Mouse (Mus musculus) midbrain, embryonic 14.5 days (tissue): Measurements from ENCODE around the gene Sec1. TPM values are rescaled to one million over a fixed set of nuclear protein-coding genes. Genes with fewer than 3 reads are reported as not detected.
"Not testable (repeated sequence)": the region's sequence is repeated elsewhere in the genome, so short reads cannot be mapped to it uniquely, and the experiment has no call there.

Experiments used
- ATAC-seq: fragments of 200-750 bp; cut with Nextera tagmentation; 2 replicates; pipeline ENCODE4 v1.8.0; 2017; ENCODE audit warnings: moderate number of reproducible peaks, moderate library complexity; ENCODE audit not compliant: low FRiP score, low TSS enrichment
- DNase-seq: peaks from one replicate; pipeline ENCODE4 v3.0.0-alpha.2; 2015
- H3K27ac ChIP-seq: fragments of 300-500 bp; sonication (generic); replicated peaks from 2 replicates; pipeline ENCODE4 v1.5.1; 2014; ENCODE audit warnings: mild to moderate bottlenecking, low read depth, low read length, moderate library complexity
- H3K27me3 ChIP-seq: fragments of 300-500 bp; sonication (generic); 2 replicates; pipeline ENCODE4 v1.6.1; 2014; ENCODE audit warnings: low read length, control low read depth, mixed read lengths; ENCODE audit not compliant: control insufficient read depth, insufficient read depth
- H3K36me3 ChIP-seq: fragments of 300-500 bp; sonication (generic); 2 replicates; pipeline ENCODE4 v1.6.1; 2014; ENCODE audit warnings: low read length, control low read depth; ENCODE audit not compliant: control insufficient read depth, insufficient read depth
- H3K4me1 ChIP-seq: fragments of 300-500 bp; sonication (generic); 2 replicates; pipeline ENCODE4 v1.6.1; 2014; ENCODE audit warnings: mild to moderate bottlenecking, antibody characterized with exemption, low read length, control low read depth; ENCODE audit not compliant: control insufficient read depth, insufficient read depth
- H3K4me2 ChIP-seq: fragments of 300-500 bp; sonication (generic); 2 replicates; pipeline ENCODE4 v1.6.1; 2014; ENCODE audit warnings: mild to moderate bottlenecking, low read length, moderate library complexity
- H3K4me3 ChIP-seq: fragments of 300-500 bp; sonication (generic); replicated peaks from 2 replicates; pipeline ENCODE4 v1.5.1; 2014; ENCODE audit warnings: low read depth, low read length
- H3K9ac ChIP-seq: fragments of 300-500 bp; sonication (generic); replicated peaks from 2 replicates; pipeline ENCODE4 v1.6.1; 2014; ENCODE audit warnings: mild to moderate bottlenecking, low read length, moderate library complexity
- H3K9me3 ChIP-seq: fragments of 300-500 bp; sonication (generic); 2 replicates; pipeline ENCODE4 v1.6.1; 2016; ENCODE audit warnings: low read length, control low read depth, mixed read lengths; ENCODE audit not compliant: control insufficient read depth
- WGBS: fragments of 180-500 bp; shearing (Covaris S2); extraction: QIAGEN DNeasy Blood & Tissue Kit; methylation state at CpG from one replicate; pipeline ENCODE4 v1.1.7; 2014; 5-methylcytosine and 5-hydroxymethylcytosine counted together
- polyA plus RNA-seq: library from polyadenylated mRNA; unstranded; fragments of >200 nt; fragmentation: Nextera tagmentation; extraction: Ambion mirVana; gene quantifications from 2 replicates; pipeline ENCODE4 v1.2.1, GENCODE M21; 2014

The Sec1 gene
- polyA plus RNA-seq, 1 experiment from 2014 or later: 0.21 TPM

DNA sequence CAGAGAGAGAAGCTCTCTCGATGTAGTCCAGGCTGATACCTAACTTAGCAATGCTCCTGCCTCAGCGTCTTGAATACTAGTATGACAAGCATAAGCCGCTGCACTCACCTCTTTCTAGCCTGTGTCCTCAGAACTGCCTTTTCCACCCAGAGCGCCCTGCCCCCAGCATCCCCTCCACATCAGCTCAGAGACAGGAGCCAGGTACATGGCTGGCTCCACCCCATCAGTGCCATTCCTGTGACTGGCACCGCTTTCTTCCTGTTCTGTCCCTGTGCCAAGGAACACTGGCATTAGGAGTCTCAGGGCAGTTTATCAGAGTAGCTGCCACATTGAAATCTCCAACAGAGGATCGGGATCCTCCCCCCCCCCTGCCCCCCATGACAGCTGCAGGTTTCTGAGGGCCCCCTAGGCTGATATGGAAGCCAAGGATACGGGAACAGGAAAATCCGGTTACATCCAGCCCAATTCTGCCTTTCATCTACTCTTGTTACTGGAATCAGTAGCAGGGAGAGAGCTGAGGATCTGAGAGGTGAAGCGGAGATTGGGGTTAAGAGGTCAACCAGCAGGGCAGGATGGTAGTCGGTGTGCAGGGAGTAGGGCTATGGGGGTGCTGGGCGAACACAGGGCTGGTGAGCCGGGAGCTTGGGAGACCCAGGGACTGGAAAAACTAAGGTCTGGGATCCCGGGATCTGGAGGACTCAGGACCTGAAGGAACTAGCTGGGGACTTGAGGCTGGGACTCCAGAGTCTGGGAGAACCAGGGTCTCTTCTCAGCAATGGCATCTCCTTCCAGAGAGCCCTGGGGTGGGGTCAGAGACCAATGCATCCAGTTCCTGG is 28.7 kb downstream of the Sec1 start:
- Histone ChIP-seq H3K9me3 (no peaks in the 10 kb centered on the region), H3K36me3 (no peaks in the 10 kb centered on the region), H3K27ac (no peak overlapping the region), H3K27me3 (no peaks in the 10 kb centered on the region), H3K4me3 (no peak overlapping the region), H3K9ac (no peak overlapping the region), H3K4me2 (no peak overlapping the region), H3K4me1 (no peaks in the 10 kb centered on the region)
- DNase-seq: no peak
- ATAC-seq: no peak
- 60% methylated on average over 13 of the region's 13 CpGs for WGBS

- not testable (repeated sequence) for H3K4me3 ChIP-seq, H3K27ac ChIP-seq, H3K4me2 ChIP-seq, H3K4me1 ChIP-seq, H3K9me3 ChIP-seq, ATAC-seq, H3K36me3 ChIP-seq, H3K9ac ChIP-seq, DNase-seq, H3K27me3 ChIP-seq
- WGBS: 93% methylated on average over 6 of the region's 6 CpGs
These were observed 32.5 kb downstream of the Sec1 start for GRCm38 (mm10) chr7:45661702-45662101.

- Histone ChIP-seq H3K9ac (no peak overlapping the region), H3K4me1 (no peaks in the 10 kb centered on the region), H3K27ac (no peak overlapping the region), H3K9me3 (no peaks in the 10 kb centered on the region), H3K27me3 (no peaks in the 10 kb centered on the region), H3K4me3 (no peak overlapping the region), H3K36me3 (no peaks in the 10 kb centered on the region), H3K4me2 (no peak overlapping the region)
- DNase-seq (no peak), ATAC-seq (no peak)
- WGBS: 83% methylated on average over 11 of the region's 11 CpGs
These were observed 33.3 kb downstream of the Sec1 start for GRCm38 (mm10) chr7:45660746-45661478.

GRCm38 (mm10) chr7:45654424-45655047 is 39.7 kb downstream of the Sec1 start:
- Histone ChIP-seq H3K4me3 (no peak overlapping the region), H3K9ac (no peak overlapping the region; the same call in 1 of the 2 replicates), H3K9me3 (no peaks in the 10 kb centered on the region), H3K4me2 (peak overlapping the region; percentile 32), H3K27me3 (no peaks in the 10 kb centered on the region), H3K4me1 (no peaks in the 10 kb centered on the region), H3K27ac (no peak overlapping the region), H3K36me3 (no peaks in the 10 kb centered on the region)
- 29% methylated on average over 17 of the region's 17 CpGs for WGBS
- no peak for ATAC-seq
- peak; percentile 50 for DNase-seq

DNA sequence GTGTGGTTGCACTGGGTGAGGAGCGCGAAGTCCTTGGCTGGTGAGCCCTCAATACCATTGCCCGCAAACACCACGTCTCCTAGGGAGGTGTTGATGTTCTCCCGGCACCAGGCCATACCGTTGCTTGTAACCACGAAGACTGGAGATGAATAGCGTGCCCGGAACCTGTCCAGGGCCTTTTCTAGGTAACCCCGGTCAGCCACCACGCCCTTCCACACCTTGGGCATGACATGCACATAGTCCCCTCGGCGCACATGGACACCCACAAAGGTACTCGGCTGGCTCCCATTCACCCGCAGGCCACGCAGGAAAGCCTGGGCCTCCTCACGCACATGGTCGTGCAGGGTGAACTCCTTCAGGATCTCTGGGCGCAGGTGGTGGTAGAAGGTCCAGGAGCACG is 43.7 kb downstream of the Sec1 start:
- H3K4me2 ChIP-seq, H3K36me3 ChIP-seq, H3K4me3 ChIP-seq, H3K4me1 ChIP-seq, H3K9ac ChIP-seq, ATAC-seq, H3K27ac ChIP-seq, H3K9me3 ChIP-seq, H3K27me3 ChIP-seq, DNase-seq: not testable (repeated sequence)
- 95% methylated on average over 19 of the region's 20 CpGs for WGBS

GRCm38 (mm10) chr7:45649351-45649750 is 44.9 kb downstream of the Sec1 start:
- Histone ChIP-seq H3K4me2 (no peak overlapping the region), H3K27ac (no peak overlapping the region), H3K9me3 (no peaks in the 10 kb centered on the region), H3K4me1 (peaks cover 9% of the 10 kb centered on the region; the same call in 1 of the 2 replicates), H3K9ac (no peak overlapping the region), H3K27me3 (no peaks in the 10 kb centered on the region), H3K36me3 (no peaks in the 10 kb centered on the region), H3K4me3 (no peak overlapping the region)
- DNase-seq: no peak
- ATAC-seq: no peak
- 86% methylated on average over 8 of the region's 8 CpGs for WGBS

DNA sequence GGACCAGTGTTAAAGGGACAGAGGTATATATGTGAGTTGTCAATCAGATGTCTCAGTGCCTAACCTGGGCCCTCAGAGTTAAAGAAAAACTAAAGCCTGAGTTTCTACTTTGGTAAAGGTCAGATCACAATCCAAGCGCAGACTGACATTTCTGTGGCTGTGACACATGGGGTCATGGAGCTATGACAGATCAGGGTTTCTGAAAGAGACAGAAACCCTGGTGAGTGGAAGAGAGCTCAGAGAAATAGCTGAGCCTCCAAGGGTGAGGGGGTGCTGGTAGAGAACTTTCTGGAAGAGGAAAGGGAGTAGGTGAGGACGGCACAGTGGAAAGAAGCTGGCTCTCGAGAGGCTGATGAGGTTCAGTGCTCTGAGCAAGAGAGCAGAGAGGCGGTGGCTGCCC is 47.5 kb downstream of the Sec1 start:
- Histone ChIP-seq H3K9ac (no peak overlapping the region), H3K27me3 (no peaks in the 10 kb centered on the region), H3K4me2 (no peak overlapping the region), H3K4me1 (peaks cover 25% of the 10 kb centered on the region), H3K4me3 (no peak overlapping the region), H3K9me3 (no peaks in the 10 kb centered on the region), H3K27ac (no peak overlapping the region), H3K36me3 (no peaks in the 10 kb centered on the region)
- ATAC-seq (no peak), DNase-seq (no peak)
- WGBS: 72% methylated on average over 4 of the region's 4 CpGs

DNA sequence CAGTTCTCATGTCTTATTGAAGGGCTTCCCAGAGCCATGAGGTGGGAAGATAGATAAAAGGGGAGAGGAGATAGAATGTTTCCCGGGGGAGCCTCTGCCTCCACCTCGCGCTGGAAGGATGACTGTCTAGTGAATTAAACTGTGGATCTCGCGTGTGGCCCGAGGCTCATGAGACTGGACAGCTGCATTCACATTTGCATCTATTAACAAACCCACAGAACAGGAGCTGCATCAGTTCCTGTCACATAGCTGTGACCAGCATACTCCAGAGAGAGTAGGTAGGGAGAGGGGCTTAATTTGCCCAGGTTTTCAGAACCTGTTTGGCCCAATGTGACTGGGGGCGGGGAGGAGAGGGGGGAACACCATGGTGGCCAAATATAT is 48.6 kb downstream of the Sec1 start:
- H3K4me3 ChIP-seq: no peak overlapping the region
- DNase-seq (no peak), ATAC-seq (no peak)
- H3K36me3 ChIP-seq: no peaks in the 10 kb centered on the region
- no peak overlapping the region for H3K4me2 ChIP-seq
- H3K27me3 ChIP-seq: no peaks in the 10 kb centered on the region
- peaks cover 25% of the 10 kb centered on the region for H3K4me1 ChIP-seq
- H3K27ac ChIP-seq: no peak overlapping the region
- WGBS: 56% methylated on average over 7 of the region's 7 CpGs
- H3K9me3 ChIP-seq: no peaks in the 10 kb centered on the region
- no peak overlapping the region for H3K9ac ChIP-seq
